Mouse (Mus musculus): ENCODE data around the gene Cdh16.
"Not testable (repeated sequence)": the region's sequence is repeated elsewhere in the genome, so short reads cannot be mapped to it uniquely, and the experiment has no call there.

The Cdh16 gene

GRCm38 (mm10) chr8:104624161-104624560, at the start of gene Cdh16:
Gene Cdh16 (minus strand): TSS chr8:104624396.
- DNase-seq (ENCODE audit: low spot score in 2 of 2) = no peak

- DNase-seq (ENCODE audit: low spot score in 2 of 2) = no peak
These were observed 31.4 kb upstream of the Cdh16 start for GRCm38 (mm10) chr8:104655614-104656013.

- peak; percentile 48 to 57 for DNase-seq (ENCODE audit: low spot score in 2 of 2)
These were observed 30.8 kb upstream of the Cdh16 start for GRCm38 (mm10) chr8:104654984-104655383.

- DNase-seq (ENCODE audit: low spot score in 2 of 2) = not testable (repeated sequence)
These were observed 20.0 kb upstream of the Cdh16 start for GRCm38 (mm10) chr8:104644187-104644586.

- DNase-seq (ENCODE audit: low spot score in 2 of 2) = no peak
These were observed 18.1 kb upstream of the Cdh16 start for GRCm38 (mm10) chr8:104642324-104642654.

GRCm38 (mm10) chr8:104641426-104642323, 17.5 kb upstream of the Cdh16 start, which contains the start of gene Ciao2b:
Gene Ciao2b (minus strand): TSS chr8:104641965.
- DNase-seq (ENCODE audit: low spot score in 2 of 2) = peak; percentile 87 to 88

- DNase-seq (ENCODE audit: low spot score in 2 of 2) = no peak
These were observed 16.7 kb upstream of the Cdh16 start for GRCm38 (mm10) chr8:104640831-104641370.

- DNase-seq (ENCODE audit: low spot score in 2 of 2) = no peak
These were observed 16.0 kb upstream of the Cdh16 start for GRCm38 (mm10) chr8:104640241-104640640.

- DNase-seq (ENCODE audit: low spot score in 2 of 2) = no peak
These were observed 13.8 kb upstream of the Cdh16 start for GRCm38 (mm10) chr8:104638010-104638409.

GRCm38 (mm10) chr8:104635004-104635710, 11.0 kb upstream of the Cdh16 start:
- DNase-seq (ENCODE audit: low spot score in 2 of 2) = no peak

GRCm38 (mm10) chr8:104633156-104633744, 9.1 kb upstream of the Cdh16 start:
- no peak for DNase-seq (ENCODE audit: low spot score in 2 of 2)

- no peak for DNase-seq (ENCODE audit: low spot score in 2 of 2)
These were observed 8.3 kb upstream of the Cdh16 start for GRCm38 (mm10) chr8:104632486-104632885.

- no peak for DNase-seq (ENCODE audit: low spot score in 2 of 2)
These were observed 7.8 kb upstream of the Cdh16 start for GRCm38 (mm10) chr8:104631975-104632374.

- DNase-seq (ENCODE audit: low spot score in 2 of 2) = peak in 1 of 2 experiments; percentile 24
These were observed 6.9 kb upstream of the Cdh16 start, which contains the start of gene Rrad for GRCm38 (mm10) chr8:104630981-104631663. Gene Rrad (minus strand): TSS chr8:104631327.

GRCm38 (mm10) chr8:104630574-104630973, 6.4 kb upstream of the Cdh16 start:
- DNase-seq (ENCODE audit: low spot score in 2 of 2) = no peak

- DNase-seq (ENCODE audit: low spot score in 2 of 2) = no peak
These were observed 5.9 kb upstream of the Cdh16 start for GRCm38 (mm10) chr8:104630111-104630479.

- DNase-seq (ENCODE audit: low spot score in 2 of 2) = peak in 1 of 2 experiments; percentile 56
These were observed 5.3 kb upstream of the Cdh16 start for GRCm38 (mm10) chr8:104629306-104630110.

GRCm38 (mm10) chr8:104628402-104628801, 4.2 kb upstream of the Cdh16 start:
- DNase-seq (ENCODE audit: low spot score in 2 of 2) = no peak

- no peak for DNase-seq (ENCODE audit: low spot score in 2 of 2)
These were observed 3.0 kb upstream of the Cdh16 start for GRCm38 (mm10) chr8:104627065-104627740.

- no peak for DNase-seq (ENCODE audit: low spot score in 2 of 2)
These were observed 3.4 kb downstream of the Cdh16 start for GRCm38 (mm10) chr8:104620765-104621164.

Data from urinary bladder, postnatal 36 days (tissue).